Mouse (Mus musculus) kidney, embryonic 14.5 days (tissue): ENCODE data around the gene Srsf3. TPM values are rescaled to one million over a fixed set of nuclear protein-coding genes. Genes with fewer than 3 reads are reported as not detected.

ENCODE experiments used
- ATAC-seq: fragments of 200-750 bp; cut with Nextera tagmentation; 2 replicates; pipeline ENCODE4 v1.8.0; 2017; ENCODE audit warnings: moderate number of reproducible peaks, mild to moderate bottlenecking, moderate TSS enrichment, moderate library complexity; ENCODE audit not compliant: low FRiP score, low TSS enrichment
- H3K27ac ChIP-seq: fragments of 300-500 bp; sonication (generic); 2 replicates; pipeline ENCODE4 v1.5.1; 2014; ENCODE audit warnings: low read depth, mild to moderate bottlenecking, low read length, moderate library complexity, mixed read lengths
- H3K27me3 ChIP-seq: fragments of 300-500 bp; sonication (generic); 2 replicates; pipeline ENCODE4 v1.6.1; 2014; ENCODE audit warnings: mild to moderate bottlenecking, low read length; ENCODE audit not compliant: control insufficient read depth, insufficient read depth
- H3K36me3 ChIP-seq: fragments of 300-500 bp; sonication (generic); 2 replicates; pipeline ENCODE4 v1.6.1; 2014; ENCODE audit warnings: low read length, mixed read lengths; ENCODE audit not compliant: control insufficient read depth, insufficient read depth
- H3K4me1 ChIP-seq: fragments of 300-500 bp; sonication (generic); 2 replicates; pipeline ENCODE4 v1.6.1; 2014; ENCODE audit warnings: low read length, mixed read lengths; ENCODE audit not compliant: control insufficient read depth, insufficient read depth
- H3K4me2 ChIP-seq: fragments of 300-500 bp; sonication (generic); replicated peaks from 2 replicates; pipeline ENCODE4 v1.6.1; 2014; ENCODE audit warnings: low read depth, mild to moderate bottlenecking, low read length
- H3K4me3 ChIP-seq: fragments of 300-500 bp; sonication (generic); 2 replicates; pipeline ENCODE4 v1.5.1; 2014; ENCODE audit warnings: mild to moderate bottlenecking, low read length
- H3K9ac ChIP-seq: fragments of 300-500 bp; sonication (generic); 2 replicates; pipeline ENCODE4 v1.6.1; 2014; ENCODE audit warnings: low read depth, mild to moderate bottlenecking, low read length, moderate library complexity
- H3K9me3 ChIP-seq: fragments of 300-500 bp; sonication (generic); 2 replicates; pipeline ENCODE4 v1.6.1; 2016; ENCODE audit warnings: low read length; ENCODE audit not compliant: control insufficient read depth
- whole genome bisulfite sequencing: fragments of 180-500 bp; shearing (Covaris S2); extraction: QIAGEN DNeasy Blood & Tissue Kit; methylation state at CpG from one replicate; pipeline ENCODE4 v1.1.7; 2014; 5-methylcytosine and 5-hydroxymethylcytosine counted together
- polyA plus RNA-seq: library from polyadenylated mRNA; unstranded; fragments of >200 nt; fragmentation: Nextera tagmentation; extraction: Ambion mirVana; gene quantifications from 2 replicates; pipeline ENCODE4 v1.2.1, GENCODE M21; 2014

Srsf3 gene
- polyA plus RNA-seq, 1 experiment from 2014 or later: 691 TPM

DNA sequence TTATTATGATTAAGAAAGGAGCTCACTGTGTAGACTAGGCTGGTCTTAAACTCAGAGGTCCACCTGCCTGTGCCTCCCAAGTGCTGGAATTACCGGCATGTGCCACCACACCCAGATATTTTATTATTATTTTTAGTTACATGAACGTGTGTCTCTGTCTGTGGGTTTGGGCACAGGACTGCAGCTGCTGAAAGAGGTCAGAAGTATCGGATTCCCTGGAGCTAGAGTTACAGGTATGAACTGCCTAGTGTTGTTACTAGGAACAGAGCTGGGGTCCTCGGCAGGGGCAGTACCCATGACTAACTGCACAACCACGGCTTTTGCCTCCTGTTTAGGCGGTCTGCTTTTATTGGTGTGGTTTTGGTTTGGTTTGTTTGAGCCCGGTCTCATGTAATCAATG is 23.8 kb downstream of the Srsf3 start:
- H3K27ac ChIP-seq: peak overlapping the region; percentile 52; the same call in 1 of the 2 replicates
- H3K36me3 ChIP-seq: no peaks in the 10 kb centered on the region
- no peak overlapping the region; the same call in 1 of the 2 replicates for H3K4me2 ChIP-seq
- H3K9me3 ChIP-seq: no peaks in the 10 kb centered on the region
- H3K9ac ChIP-seq: no peak overlapping the region
- H3K4me1 ChIP-seq: peaks cover 28% of the 10 kb centered on the region
- peak; percentile 61 for ATAC-seq
- 8% methylated on average over 7 of the region's 7 CpGs for WGBS
- H3K4me3 ChIP-seq: no peak overlapping the region
- H3K27me3 ChIP-seq: no peaks in the 10 kb centered on the region

DNA sequence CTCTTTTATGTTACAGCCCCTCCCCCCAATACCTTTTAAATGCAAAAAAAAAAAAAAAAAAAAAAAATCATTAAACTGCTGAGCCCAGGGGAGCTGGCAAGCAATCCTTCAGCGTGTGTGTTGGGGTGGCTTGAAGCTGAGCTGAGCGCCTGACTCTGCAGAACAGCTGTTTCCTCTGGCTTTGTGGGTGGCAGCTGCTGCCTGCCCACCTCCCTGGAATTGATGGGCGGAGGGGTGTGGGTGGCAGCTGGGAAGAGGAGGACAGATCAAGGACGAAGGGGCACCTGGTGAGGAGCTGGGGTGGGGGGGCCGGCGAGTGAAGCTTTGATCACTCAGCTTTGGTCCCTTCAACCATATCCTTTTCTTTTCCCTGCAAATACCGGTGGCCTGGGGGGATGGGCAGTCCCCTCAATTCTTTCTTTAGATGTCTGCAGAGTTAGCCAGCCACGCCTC is 24.3 kb downstream of the Srsf3 start:
- no peak overlapping the region; the same call in 1 of the 2 replicates for H3K4me2 ChIP-seq
- H3K27me3 ChIP-seq: no peaks in the 10 kb centered on the region
- H3K4me1 ChIP-seq: peaks cover 28% of the 10 kb centered on the region
- 6% methylated on average over 8 of the region's 8 CpGs for WGBS
- no peaks in the 10 kb centered on the region for H3K9me3 ChIP-seq
- no peak overlapping the region for H3K9ac ChIP-seq
- no peak overlapping the region for H3K4me3 ChIP-seq
- peak; percentile 62 for ATAC-seq
- H3K27ac ChIP-seq: peak overlapping the region; percentile 52
- H3K36me3 ChIP-seq: no peaks in the 10 kb centered on the region

DNA sequence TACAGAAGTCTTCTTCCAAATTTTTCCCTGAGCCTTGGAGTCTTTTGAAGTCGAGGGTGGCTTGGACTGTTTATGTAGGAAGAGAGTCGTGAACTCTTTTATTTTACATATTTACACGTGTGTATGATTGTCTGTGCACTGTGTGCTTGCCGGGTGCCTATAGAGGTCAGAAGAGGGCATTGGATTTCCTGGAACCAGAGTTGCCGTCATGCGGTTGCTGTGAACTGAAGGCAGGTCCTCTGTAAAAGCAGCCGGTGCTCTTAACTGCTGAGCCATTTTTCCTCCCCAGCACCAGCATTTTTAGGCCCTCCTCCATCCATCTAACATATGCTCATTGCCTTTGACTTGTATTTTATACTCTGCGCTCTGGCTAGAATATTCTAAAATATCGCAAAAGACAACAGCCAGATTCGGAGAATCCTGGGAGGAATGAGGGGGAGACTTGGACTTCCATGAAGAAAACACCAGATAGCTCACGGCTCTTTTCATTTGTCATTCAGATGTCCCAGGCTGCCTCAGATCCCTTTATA is 25.0 kb downstream of the Srsf3 start:
- H3K4me2 ChIP-seq: no peak overlapping the region

DNA sequence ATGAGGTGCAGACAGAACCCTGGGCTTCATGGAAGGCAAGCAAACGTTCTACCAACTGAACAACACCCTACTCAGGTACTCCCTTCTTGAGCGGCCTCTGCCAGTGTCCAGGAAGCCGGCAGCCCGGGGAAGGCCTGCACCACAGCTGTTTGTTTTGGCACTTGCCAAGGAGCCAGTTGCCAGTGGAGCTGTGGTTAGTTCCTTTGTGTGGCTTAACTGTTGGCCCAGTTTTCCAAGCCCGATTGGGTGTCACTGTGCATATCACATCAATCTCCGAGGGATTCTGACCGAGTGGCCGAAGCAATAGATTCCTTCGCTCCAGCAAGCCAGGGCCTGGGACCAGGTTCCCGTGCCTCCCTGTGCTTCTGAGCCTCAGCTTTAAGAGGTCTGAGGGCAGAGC is 25.5 kb downstream of the Srsf3 start:
- peaks cover 36% of the 10 kb centered on the region for H3K4me1 ChIP-seq
- ATAC-seq: no peak
- H3K9ac ChIP-seq: no peak overlapping the region
- 69% methylated on average over 10 of the region's 10 CpGs for WGBS
- no peak overlapping the region for H3K4me3 ChIP-seq
- no peak overlapping the region for H3K27ac ChIP-seq
- no peaks in the 10 kb centered on the region for H3K27me3 ChIP-seq
- H3K4me2 ChIP-seq: no peak overlapping the region
- no peaks in the 10 kb centered on the region for H3K36me3 ChIP-seq
- no peaks in the 10 kb centered on the region for H3K9me3 ChIP-seq

More for the DNA sequence above, 25.0 kb downstream of the Srsf3 start:
- Histone ChIP-seq H3K36me3 (no peaks in the 10 kb centered on the region), H3K27me3 (no peaks in the 10 kb centered on the region), H3K9me3 (no peaks in the 10 kb centered on the region), H3K4me1 (peaks cover 32% of the 10 kb centered on the region), H3K27ac (peak overlapping the region; percentile 31), H3K4me3 (no peak overlapping the region), H3K9ac (no peak overlapping the region)
- 68% methylated on average over 11 of the region's 11 CpGs for WGBS
- ATAC-seq: no peak

DNA sequence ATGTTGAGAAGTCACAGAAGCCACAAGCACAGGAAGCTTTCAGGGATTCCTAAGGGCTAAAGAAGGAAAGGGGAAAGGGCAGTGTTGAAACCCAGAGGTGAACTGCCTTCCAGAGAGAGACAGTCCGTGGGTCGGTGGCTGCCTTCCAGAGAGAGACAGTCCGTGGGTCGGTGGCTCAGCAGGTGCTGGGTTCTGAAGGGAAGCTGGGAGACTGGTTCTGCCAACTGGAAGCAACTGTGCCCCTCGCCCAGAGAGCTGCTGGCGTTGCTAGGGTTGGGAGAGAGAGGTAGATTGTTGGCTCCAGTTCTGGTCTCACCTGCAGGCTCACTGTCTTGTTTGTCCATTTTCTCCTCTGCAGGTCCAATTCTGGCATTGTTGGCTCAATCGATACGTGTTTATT is 26.1 kb downstream of the Srsf3 start:
- H3K4me2 ChIP-seq: no peak overlapping the region
- H3K27me3 ChIP-seq: no peaks in the 10 kb centered on the region
- no peak overlapping the region for H3K4me3 ChIP-seq
- no peak for ATAC-seq
- H3K4me1 ChIP-seq: peaks cover 36% of the 10 kb centered on the region
- H3K36me3 ChIP-seq: no peaks in the 10 kb centered on the region
- 77% methylated on average over 8 of the region's 8 CpGs for WGBS
- H3K9ac ChIP-seq: no peak overlapping the region
- H3K9me3 ChIP-seq: no peaks in the 10 kb centered on the region
- H3K27ac ChIP-seq: no peak overlapping the region

DNA sequence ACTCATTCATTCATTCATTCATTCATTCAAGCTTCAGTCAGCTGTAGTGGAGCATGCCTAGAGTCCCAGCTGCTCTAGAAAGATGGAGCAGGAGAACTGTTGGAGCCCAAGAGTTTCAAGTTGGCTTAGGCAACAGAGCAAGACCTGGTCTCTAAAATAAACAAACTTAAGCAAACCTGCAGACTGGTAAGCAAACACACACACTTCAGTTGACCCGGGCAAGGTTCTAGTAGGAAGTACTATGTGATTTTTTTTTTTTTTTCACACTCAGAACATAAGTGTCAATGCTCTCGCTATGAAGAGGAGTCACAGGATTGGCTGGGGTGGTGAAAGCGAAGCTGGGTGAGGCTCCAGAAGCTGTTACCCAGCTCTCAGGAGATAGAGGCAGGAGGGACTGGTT is 27.2 kb downstream of the Srsf3 start:
- 89% methylated on average over 3 of the region's 3 CpGs for WGBS
- no peak overlapping the region for H3K4me2 ChIP-seq
- no peak overlapping the region for H3K9ac ChIP-seq
- ATAC-seq: no peak
- no peak overlapping the region for H3K27ac ChIP-seq
- H3K9me3 ChIP-seq: no peaks in the 10 kb centered on the region
- H3K4me1 ChIP-seq: peaks cover 27% of the 10 kb centered on the region
- H3K4me3 ChIP-seq: no peak overlapping the region
- no peaks in the 10 kb centered on the region for H3K36me3 ChIP-seq
- H3K27me3 ChIP-seq: no peaks in the 10 kb centered on the region

DNA sequence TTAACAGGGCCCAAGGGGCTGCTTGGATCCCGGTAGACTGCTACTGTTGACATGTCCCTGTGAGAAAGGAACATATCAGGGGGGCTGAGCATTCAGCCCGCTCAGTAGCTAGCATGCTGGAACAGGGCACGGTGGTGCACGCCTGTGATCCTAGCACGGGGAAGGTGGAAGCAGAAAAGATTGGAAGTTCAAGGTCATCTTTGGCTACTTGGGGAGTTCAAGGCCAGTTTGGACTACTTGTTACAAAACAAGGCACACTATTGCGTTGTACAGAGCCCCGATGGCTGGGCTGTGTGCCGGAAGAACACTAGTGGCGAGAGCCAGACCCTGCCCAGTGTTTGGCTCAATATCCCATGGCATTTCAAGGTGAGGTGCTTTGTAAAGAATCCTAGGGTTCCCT is 28.5 kb downstream of the Srsf3 start:
- WGBS: 87% methylated on average over 9 of the region's 9 CpGs
- Histone ChIP-seq H3K4me1 (peaks cover 22% of the 10 kb centered on the region), H3K9ac (no peak overlapping the region), H3K9me3 (no peaks in the 10 kb centered on the region), H3K27me3 (no peaks in the 10 kb centered on the region), H3K4me2 (no peak overlapping the region), H3K36me3 (no peaks in the 10 kb centered on the region), H3K27ac (no peak overlapping the region), H3K4me3 (no peak overlapping the region)
- no peak for ATAC-seq

DNA sequence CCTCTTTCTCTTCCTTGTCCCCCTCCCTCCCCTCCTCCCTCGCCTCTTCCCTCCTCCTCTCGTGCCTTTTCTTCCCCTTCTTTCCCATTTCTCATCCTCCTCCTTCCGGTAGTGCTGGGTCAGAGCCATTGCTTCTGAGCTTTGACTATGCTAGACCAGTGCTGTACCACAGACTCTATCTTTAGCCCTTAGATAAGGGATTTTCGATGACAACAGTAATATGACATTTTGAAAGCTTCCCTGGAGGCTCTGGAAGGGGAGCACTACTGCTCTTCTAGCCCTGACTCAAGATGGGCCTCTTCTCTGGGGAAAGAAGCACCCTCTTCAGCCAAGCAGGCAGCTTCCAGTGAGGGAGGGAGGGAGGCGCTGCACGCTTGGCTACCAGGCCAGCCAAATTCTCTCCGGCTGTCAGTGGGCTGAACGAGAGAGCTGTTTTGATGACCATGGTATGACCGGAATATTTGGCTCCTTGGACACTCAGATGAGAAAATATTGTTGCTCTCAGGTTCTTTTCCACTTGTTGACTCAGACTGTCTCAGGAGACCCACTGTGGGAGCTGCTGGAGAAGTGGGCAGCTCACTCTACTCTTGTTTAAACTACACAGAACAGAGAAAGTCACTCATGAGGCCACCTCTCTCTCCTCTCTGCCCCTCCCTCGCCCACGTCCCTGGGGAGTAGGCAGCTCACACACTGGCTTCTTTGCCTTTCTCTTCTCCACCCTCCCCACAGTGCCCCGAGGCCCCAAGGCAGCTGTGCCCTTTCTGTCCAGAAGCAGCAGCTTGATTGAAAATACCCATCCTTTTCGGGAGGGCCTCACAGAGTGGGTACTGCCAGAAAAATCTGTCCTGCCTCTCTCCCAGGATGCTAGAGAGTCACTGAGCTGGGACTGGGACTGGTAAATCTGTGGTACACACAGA is 29.9 kb downstream of the Srsf3 start:
- 42% methylated on average over 13 of the region's 13 CpGs for WGBS
- Histone ChIP-seq H3K4me2 (no peak overlapping the region), H3K9ac (no peak overlapping the region), H3K27me3 (no peaks in the 10 kb centered on the region), H3K4me1 (peaks cover 8% of the 10 kb centered on the region), H3K36me3 (no peaks in the 10 kb centered on the region), H3K27ac (0 out of 2 replicates have a peak overlapping the region, but pooled peaks have one; percentile 24), H3K4me3 (no peak overlapping the region), H3K9me3 (no peaks in the 10 kb centered on the region)
- no peak for ATAC-seq
